Mouse (Mus musculus): ENCODE data around the gene Rsph9.

DNA sequence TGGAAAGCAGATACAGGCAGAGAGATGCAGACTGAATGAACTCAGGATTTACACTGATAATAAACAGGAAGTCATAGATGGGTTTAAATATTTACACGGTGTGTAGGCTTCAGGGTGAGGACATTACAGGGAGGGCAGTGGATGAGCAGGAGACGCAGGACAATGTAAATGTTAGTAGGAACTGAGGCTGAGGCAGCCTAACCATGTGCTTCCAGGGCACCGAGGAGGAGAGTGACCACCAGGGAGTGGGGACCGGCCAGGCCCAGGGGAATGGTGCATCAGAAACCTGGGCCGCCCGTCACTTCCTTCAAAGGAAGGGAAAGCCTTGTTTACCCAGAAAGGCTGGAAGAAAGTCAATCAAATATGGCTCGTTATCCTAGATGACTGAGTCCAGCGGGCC, 45.5 kb downstream of the Rsph9 start:
- no peak for TF ChIP-seq CTCF (IDR thresholded peaks at IDR 0.05; ENCODE audit: extremely low read depth, insufficient read depth, insufficient read length, insufficient replicate concordance)
- no peak for TF ChIP-seq POLR2A (IDR thresholded peaks at IDR 0.05; ENCODE audit: low read depth, low read length)
